Mouse (Mus musculus) limb, embryonic 13.5 days (tissue): ENCODE measurements at regions not wholly inside any gene's neighbourhood (a gene's known extent, or its start where the extent isn't known, plus 50 kb on each side); places are given as distances from the start of the nearest gene placed in this dataset.

Experiments
- ATAC-seq: fragments of 200-750 bp; cut with Nextera tagmentation; 2 replicates; pipeline ENCODE4 v1.8.0; 2017; ENCODE audit warnings: low read depth, moderate number of reproducible peaks, moderate TSS enrichment; ENCODE audit not compliant: low FRiP score
- H3K27ac ChIP-seq: fragments of 300-500 bp; sonication (generic); 2 replicates; pipeline ENCODE4 v1.5.1; 2015; ENCODE audit warnings: inconsistent platforms, mild to moderate bottlenecking, moderate library complexity
- H3K27me3 ChIP-seq: fragments of 300-500 bp; sonication (generic); 2 replicates; pipeline ENCODE4 v1.6.1; 2015; ENCODE audit warnings: mild to moderate bottlenecking, inconsistent platforms
- H3K36me3 ChIP-seq: fragments of 300-500 bp; sonication (generic); 2 replicates; pipeline ENCODE4 v1.6.1; 2015; ENCODE audit warnings: inconsistent platforms, mild to moderate bottlenecking, moderate library complexity
- H3K4me1 ChIP-seq: fragments of 300-500 bp; sonication (generic); 2 replicates; pipeline ENCODE4 v1.6.1; 2015; ENCODE audit warnings: inconsistent platforms
- H3K4me2 ChIP-seq: fragments of 300-500 bp; sonication (generic); replicated peaks from 2 replicates; pipeline ENCODE4 v1.6.1; 2015; ENCODE audit warnings: inconsistent platforms, mild to moderate bottlenecking, moderate library complexity
- H3K4me3 ChIP-seq: fragments of 300-500 bp; sonication (generic); 2 replicates; pipeline ENCODE4 v1.5.1; 2015; ENCODE audit warnings: moderate library complexity, mild to moderate bottlenecking, inconsistent platforms
- H3K9ac ChIP-seq: fragments of 300-500 bp; sonication (generic); 2 replicates; pipeline ENCODE4 v1.6.1; 2015; ENCODE audit warnings: mild to moderate bottlenecking, inconsistent platforms
- H3K9me3 ChIP-seq: fragments of 300-500 bp; sonication (generic); 2 replicates; pipeline ENCODE4 v1.6.1; 2016; ENCODE audit warnings: inconsistent platforms
- WGBS: fragments of 180-500 bp; shearing (Covaris S2); methylation state at CpG from one replicate; pipeline ENCODE4 v1.1.7; 2015; 5-methylcytosine and 5-hydroxymethylcytosine counted together

DNA sequence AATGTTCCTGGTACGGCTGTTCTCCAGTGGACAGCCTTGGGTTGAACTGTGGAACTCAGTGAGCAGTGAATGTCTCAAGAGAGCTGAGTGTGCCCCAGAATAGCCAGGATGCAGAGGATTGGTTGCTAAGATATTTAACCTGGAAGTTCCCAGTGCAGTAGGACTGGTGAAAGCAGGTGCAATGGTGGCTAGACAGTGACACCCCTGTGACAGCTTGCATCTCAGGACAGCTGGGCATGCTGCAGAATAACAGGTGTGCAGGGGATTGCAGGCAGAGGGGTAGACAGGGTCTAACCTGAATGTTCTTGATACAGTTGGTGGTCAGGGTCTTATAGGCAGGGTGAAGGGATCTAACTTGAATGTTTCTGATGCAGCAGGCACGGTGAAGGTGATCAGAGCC is 223.0 kb downstream of the Pabpc4l start:
- H3K9ac ChIP-seq: no peak overlapping the region
- 0 out of 2 replicates have a peak, but pooled peaks cover 2% of the 10 kb centered on the region for H3K9me3 ChIP-seq
- H3K4me3 ChIP-seq: no peak overlapping the region
- H3K27me3 ChIP-seq: no peaks in the 10 kb centered on the region
- H3K4me2 ChIP-seq: no peak overlapping the region
- no peaks in the 10 kb centered on the region for H3K4me1 ChIP-seq
- 90% methylated on average over 2 of the region's 2 CpGs for WGBS
- no peak for ATAC-seq
- H3K27ac ChIP-seq: no peak overlapping the region
- no peaks in the 10 kb centered on the region for H3K36me3 ChIP-seq

DNA sequence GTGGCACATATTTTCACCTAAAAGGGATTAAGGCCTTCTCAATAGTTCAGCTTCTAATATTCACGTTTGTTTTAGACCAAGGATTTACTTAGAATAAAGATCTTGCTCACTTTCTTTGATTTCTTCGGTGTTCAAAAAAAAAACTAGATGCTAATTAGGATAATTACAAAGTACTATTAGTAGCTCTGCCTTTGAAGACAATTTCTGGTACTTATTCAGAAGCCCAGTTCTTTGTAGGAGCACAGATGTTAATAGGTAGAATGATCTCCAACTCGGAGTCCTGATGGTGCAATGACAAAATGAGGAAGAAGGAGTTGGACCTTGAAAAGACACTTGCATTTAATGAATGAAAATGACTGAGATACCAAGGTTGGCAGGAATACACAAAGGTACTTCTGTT is 242.3 kb downstream of the Pabpc4l start:
- Histone ChIP-seq H3K9ac (no peak overlapping the region), H3K27ac (no peak overlapping the region), H3K4me3 (no peak overlapping the region), H3K4me1 (no peaks in the 10 kb centered on the region), H3K27me3 (no peaks in the 10 kb centered on the region), H3K4me2 (no peak overlapping the region), H3K36me3 (no peaks in the 10 kb centered on the region), H3K9me3 (no peaks in the 10 kb centered on the region)
- 83% methylated on average over 3 of the region's 3 CpGs for WGBS
- no peak for ATAC-seq

DNA sequence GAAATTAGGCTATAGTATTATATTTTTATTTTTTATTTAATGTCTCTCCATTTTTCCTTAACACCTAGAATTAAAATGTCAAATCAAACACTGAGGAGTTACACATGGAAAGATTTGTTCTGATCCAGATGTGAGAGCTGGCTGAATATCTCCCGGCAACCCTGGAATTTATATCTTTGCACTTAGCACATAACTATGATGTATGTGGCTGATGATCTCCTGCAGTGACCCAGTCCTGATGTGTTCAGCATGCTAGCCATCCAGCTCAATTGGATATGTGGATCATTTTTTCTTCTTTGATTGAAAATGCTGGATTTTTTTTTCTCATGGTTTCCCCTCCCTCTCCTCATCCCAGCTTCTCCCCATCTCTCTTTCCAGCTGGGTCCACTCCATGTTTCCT is 252.8 kb downstream of the Pabpc4l start:
- WGBS: 67% methylated on average over 1 of the region's 1 CpGs

DNA sequence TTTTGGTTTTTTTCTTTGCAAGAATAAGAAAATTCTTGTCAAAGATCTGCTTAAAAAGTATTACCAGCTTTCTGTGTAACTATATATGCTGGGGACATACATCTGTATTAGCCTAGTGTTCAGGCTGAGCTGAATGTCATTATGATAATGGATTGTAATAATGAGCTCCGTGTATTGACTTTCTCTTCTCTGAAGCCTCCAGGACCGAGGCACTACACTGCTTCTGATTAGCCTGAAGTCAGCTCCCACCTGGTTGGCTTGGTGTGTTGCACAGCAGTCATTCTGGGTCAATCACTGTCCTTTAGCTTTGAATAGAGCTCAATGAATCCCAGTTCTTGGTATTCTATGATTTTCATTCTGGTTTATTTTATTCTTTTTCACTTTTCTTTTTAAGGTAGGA is 253.3 kb downstream of the Pabpc4l start:
- H3K27me3 ChIP-seq: no peaks in the 10 kb centered on the region
- no peak overlapping the region for H3K9ac ChIP-seq
- H3K36me3 ChIP-seq: no peaks in the 10 kb centered on the region
- 54% methylated on average over 2 of the region's 2 CpGs for WGBS
- H3K9me3 ChIP-seq: no peaks in the 10 kb centered on the region
- no peak overlapping the region for H3K27ac ChIP-seq
- H3K4me1 ChIP-seq: no peaks in the 10 kb centered on the region
- no peak for ATAC-seq
- H3K4me2 ChIP-seq: no peak overlapping the region
- no peak overlapping the region for H3K4me3 ChIP-seq

More for the DNA sequence above, 252.8 kb downstream of the Pabpc4l start:
- Histone ChIP-seq H3K4me2 (no peak overlapping the region), H3K27ac (no peak overlapping the region), H3K36me3 (no peaks in the 10 kb centered on the region), H3K9me3 (no peaks in the 10 kb centered on the region), H3K9ac (no peak overlapping the region), H3K27me3 (no peaks in the 10 kb centered on the region), H3K4me3 (no peak overlapping the region), H3K4me1 (no peaks in the 10 kb centered on the region)
- peak; percentile 40; the same call in 1 of the 2 replicates for ATAC-seq

DNA sequence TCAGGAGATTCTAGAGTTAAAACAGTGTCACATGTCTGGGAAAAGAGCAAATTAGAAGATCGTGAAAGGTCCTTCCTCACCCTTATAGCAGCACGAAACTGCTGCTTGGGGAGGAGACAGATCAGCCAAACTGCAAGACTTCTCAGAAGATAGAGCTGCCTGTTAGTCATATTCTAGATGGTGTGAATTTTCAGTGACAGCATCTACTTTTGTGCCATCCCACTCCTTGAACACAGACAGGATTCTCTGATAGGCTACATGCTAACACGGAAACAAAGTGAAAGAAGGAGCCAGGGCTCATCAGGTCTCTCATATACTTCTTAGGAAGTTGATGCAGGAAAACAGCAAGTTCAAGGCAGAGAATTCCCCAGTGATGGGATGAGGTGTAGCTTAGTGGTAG is 273.5 kb downstream of the Pabpc4l start:
- no peaks in the 10 kb centered on the region for H3K4me1 ChIP-seq
- H3K36me3 ChIP-seq: no peaks in the 10 kb centered on the region
- no peaks in the 10 kb centered on the region for H3K27me3 ChIP-seq
- ATAC-seq: no peak
- H3K27ac ChIP-seq: no peak overlapping the region
- H3K9ac ChIP-seq: no peak overlapping the region
- no peak overlapping the region for H3K4me3 ChIP-seq
- no peak overlapping the region for H3K4me2 ChIP-seq
- no peaks in the 10 kb centered on the region for H3K9me3 ChIP-seq
- WGBS: 88% methylated on average over 3 of the region's 3 CpGs

DNA sequence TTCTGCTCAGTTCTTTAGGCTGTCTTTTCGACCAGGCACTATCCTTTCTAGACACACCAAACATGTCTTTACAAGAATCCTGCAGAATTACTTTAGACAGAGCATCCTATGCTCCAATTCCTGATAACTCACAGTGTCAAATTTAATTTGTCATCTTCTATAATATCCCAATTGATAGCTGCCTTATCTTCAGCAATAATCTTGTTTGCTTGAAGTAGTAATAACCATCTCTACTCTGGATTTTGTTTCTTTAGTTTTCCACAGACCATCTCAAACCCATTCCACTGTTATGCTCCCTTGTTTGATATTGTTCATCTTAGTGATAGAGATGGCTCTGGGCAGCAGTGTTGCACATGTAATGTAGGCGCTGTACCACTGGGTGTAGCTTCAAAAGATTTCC is 297.6 kb downstream of the Pabpc4l start:
- Histone ChIP-seq H3K4me3 (no peak overlapping the region), H3K36me3 (no peaks in the 10 kb centered on the region), H3K4me2 (no peak overlapping the region), H3K9me3 (no peaks in the 10 kb centered on the region), H3K27ac (no peak overlapping the region), H3K9ac (no peak overlapping the region), H3K27me3 (no peaks in the 10 kb centered on the region), H3K4me1 (no peaks in the 10 kb centered on the region)
- WGBS: 83% methylated on average over 2 of the region's 2 CpGs
- ATAC-seq: no peak
